Mouse (Mus musculus) heart, adult 2 months (tissue): ENCODE data around the gene Tmem91.

ENCODE experiments used
- CTCF ChIP-seq: fragments of 200-600 bp; IDR thresholded peaks from 2 replicates; pipeline ENCODE4 v1.8.1; 2022; ENCODE audit warnings: antibody characterized with exemption, mild to moderate bottlenecking, moderate library complexity
- EP300 ChIP-seq: fragments of 200-500 bp; IDR thresholded peaks from 2 replicates; pipeline ENCODE4 v1.6.1; 2011; ENCODE audit warnings: low read depth, low read length, control low read depth; ENCODE audit not compliant: insufficient read depth
- POLR2A ChIP-seq: fragments of 200-500 bp; IDR thresholded peaks from 2 replicates; pipeline ENCODE4 v1.6.1; 2011; ENCODE audit warnings: mild to moderate bottlenecking, low read depth, low read length, control low read depth; ENCODE audit not compliant: insufficient read depth

GRCm38 (mm10) chr7:25619722-25619991, 55.3 kb downstream of the Tmem91 start:
- TF ChIP-seq POLR2A = no peak
- TF ChIP-seq CTCF = no peak
- TF ChIP-seq EP300 = no peak
